Mouse (Mus musculus) liver (tissue): ENCODE data around the gene Sox9.
A peak's percentile ranks its signal among the peaks of the same experiment; 100 is the strongest.

Experiments used
- DNase-seq: peaks from one replicate; pipeline ENCODE4 v3.0.0-alpha.2; 2020; ENCODE audit warnings: mixed read lengths

Sox9 gene

GRCm38 (mm10) chr11:112781994-112782356 lies at the start of gene Sox9:
Sox9 (plus strand) TSS chr11:112782224.
- peak; percentile 65 for DNase-seq

- no peak for DNase-seq
Observed at GRCm38 (mm10) chr11:112732401-112732800, 49.6 kb upstream of the Sox9 start.

- no peak for DNase-seq
Observed at GRCm38 (mm10) chr11:112737071-112737470, 45.0 kb upstream of the Sox9 start.

- DNase-seq = no peak
Observed at GRCm38 (mm10) chr11:112739681-112740080, 42.3 kb upstream of the Sox9 start.

- no peak for DNase-seq
Observed at GRCm38 (mm10) chr11:112756516-112756915, 25.5 kb upstream of the Sox9 start.

- no peak for DNase-seq
Observed at GRCm38 (mm10) chr11:112758056-112758455, 24.0 kb upstream of the Sox9 start.

- no peak for DNase-seq
Observed at GRCm38 (mm10) chr11:112766956-112767355, 15.1 kb upstream of the Sox9 start.

- no peak for DNase-seq
Observed at GRCm38 (mm10) chr11:112767531-112768041, 14.4 kb upstream of the Sox9 start.

- DNase-seq = no peak
Observed at GRCm38 (mm10) chr11:112772791-112773355, 9.2 kb upstream of the Sox9 start.

GRCm38 (mm10) chr11:112779762-112780161 lies 2.3 kb upstream of the Sox9 start:
- DNase-seq = peak; percentile 52

GRCm38 (mm10) chr11:112780394-112780920 lies 1.6 kb upstream of the Sox9 start:
- no peak for DNase-seq

GRCm38 (mm10) chr11:112781035-112781911 lies 751 bp upstream of the Sox9 start:
- peak; percentile 13 for DNase-seq

GRCm38 (mm10) chr11:112782357-112783121 lies 515 bp downstream of the Sox9 start:
- DNase-seq = peak; percentile 10

- no peak for DNase-seq
Observed at GRCm38 (mm10) chr11:112783401-112784346, 1.6 kb downstream of the Sox9 start.

GRCm38 (mm10) chr11:112784347-112784902 lies 2.4 kb downstream of the Sox9 start:
- no peak for DNase-seq

GRCm38 (mm10) chr11:112784903-112785381 lies 2.9 kb downstream of the Sox9 start:
- peak; percentile 12 for DNase-seq

GRCm38 (mm10) chr11:112785581-112785980 lies 3.6 kb downstream of the Sox9 start:
- no peak for DNase-seq

GRCm38 (mm10) chr11:112786427-112786826 lies 4.4 kb downstream of the Sox9 start:
- DNase-seq = no peak

- DNase-seq = no peak
Observed at GRCm38 (mm10) chr11:112788296-112788695, 6.3 kb downstream of the Sox9 start.

- no peak for DNase-seq
Observed at GRCm38 (mm10) chr11:112796379-112796778, 14.4 kb downstream of the Sox9 start.

- DNase-seq = no peak
Observed at GRCm38 (mm10) chr11:112798831-112799382, 16.9 kb downstream of the Sox9 start.
